Mouse (Mus musculus) myocyte (in vitro differentiated cells): ENCODE results near the gene Masp2. TPM values are rescaled to one million over a fixed set of nuclear protein-coding genes. Genes with fewer than 3 reads are reported as not detected.
A peak's percentile ranks its signal among the peaks of the same experiment; 100 is the strongest.

Source experiments
- H3K27me3 ChIP-seq: one replicate; pipeline ENCODE4 v1.6.1; 2011; ENCODE audit not compliant: control insufficient read depth, insufficient read depth, insufficient read length
- H3K36me3 ChIP-seq: one replicate; pipeline ENCODE4 v1.6.1; 2011; ENCODE audit not compliant: control insufficient read depth, insufficient read depth
- H3K4me2 ChIP-seq: one replicate; pipeline ENCODE4 v1.6.1; 2011; ENCODE audit warnings: low read depth, control low read depth
- H3K4me3 ChIP-seq: one replicate; pipeline ENCODE4 v1.5.1; 2011; ENCODE audit warnings: mild to moderate bottlenecking, control low read depth, moderate library complexity
- H3K79me2 ChIP-seq: one replicate; pipeline ENCODE4 v1.6.1; 2011; ENCODE audit not compliant: control insufficient read depth, insufficient read depth
- H3ac ChIP-seq: one replicate; pipeline ENCODE4 v1.6.1; 2011; ENCODE audit not compliant: control insufficient read depth, insufficient read length
- CEBPB ChIP-seq: IDR thresholded peaks from 2 replicates; pipeline ENCODE4 v1.6.1; 2011; ENCODE audit warnings: mild to moderate bottlenecking, moderate library complexity; ENCODE audit not compliant: poor library complexity, insufficient read depth, severe bottlenecking
- E2F4 ChIP-seq: IDR thresholded peaks from one replicate; pipeline ENCODE4 v1.6.1; 2011; ENCODE audit warnings: mild to moderate bottlenecking, control low read depth, moderate library complexity; ENCODE audit not compliant: insufficient read depth
- MAX ChIP-seq: IDR thresholded peaks from one replicate; pipeline ENCODE4 v1.6.1; 2011; ENCODE audit warnings: low read depth, mild to moderate bottlenecking, control low read depth
- MYOD1 ChIP-seq, 3 experiments: IDR thresholded peaks; one replicate each; pipeline ENCODE4 v1.6.1; 2011; ENCODE audit warnings: control low read depth in 2 of 3, low read depth in 2 of 3, mild to moderate bottlenecking in 2 of 3, moderate library complexity in 1 of 3; ENCODE audit not compliant: insufficient read length in 2 of 3, control insufficient read depth in 1 of 3
- MYOG ChIP-seq, 3 experiments: IDR thresholded peaks; one replicate each; pipeline ENCODE4 v1.6.1; 2011; ENCODE audit warnings: control low read depth in 2 of 3, low read depth in 2 of 3, mild to moderate bottlenecking in 2 of 3; ENCODE audit not compliant: insufficient read length in 2 of 3, control insufficient read depth in 1 of 3, insufficient read depth in 1 of 3
- POLR2A ChIP-seq: IDR thresholded peaks from one replicate; pipeline ENCODE4 v1.6.1; 2011; ENCODE audit warnings: low read depth, mild to moderate bottlenecking, control low read depth, moderate library complexity; ENCODE audit not compliant: insufficient read length
- POLR2AphosphoS2 ChIP-seq: IDR thresholded peaks from one replicate; pipeline ENCODE4 v1.6.1; 2011; ENCODE audit warnings: low read depth, control low read depth; ENCODE audit not compliant: insufficient read length
- REST ChIP-seq: IDR thresholded peaks from one replicate; pipeline ENCODE4 v1.6.1; 2011; ENCODE audit warnings: mild to moderate bottlenecking, control low read depth, moderate library complexity; ENCODE audit not compliant: insufficient read depth, insufficient read length
- SRF ChIP-seq: IDR thresholded peaks from one replicate; pipeline ENCODE4 v1.6.1; 2011; ENCODE audit warnings: low read depth; ENCODE audit not compliant: control insufficient read depth, insufficient read length
- TCF12 ChIP-seq: IDR thresholded peaks from one replicate; pipeline ENCODE4 v1.6.1; 2011; ENCODE audit warnings: mild to moderate bottlenecking, control low read depth; ENCODE audit not compliant: poor library complexity, insufficient read depth, severe bottlenecking
- TCF3 ChIP-seq: IDR thresholded peaks from one replicate; pipeline ENCODE4 v1.6.1; 2011; ENCODE audit warnings: low read depth, control low read depth; ENCODE audit not compliant: insufficient read length
- USF1 ChIP-seq: IDR thresholded peaks from one replicate; pipeline ENCODE4 v1.6.1; 2011; ENCODE audit warnings: low read depth, mild to moderate bottlenecking, control low read depth, moderate library complexity
- polyA plus RNA-seq: library from polyadenylated mRNA; unstranded; fragments of >200 nt; fragmentation: generic; extraction: Trizol; gene quantifications from one replicate; pipeline ENCODE4 v1.2.1, GENCODE M21; 2012; ENCODE audit warnings: missing spikeins

Masp2 gene
- polyA plus RNA-seq, 1 experiment, result 0.43 TPM

DNA sequence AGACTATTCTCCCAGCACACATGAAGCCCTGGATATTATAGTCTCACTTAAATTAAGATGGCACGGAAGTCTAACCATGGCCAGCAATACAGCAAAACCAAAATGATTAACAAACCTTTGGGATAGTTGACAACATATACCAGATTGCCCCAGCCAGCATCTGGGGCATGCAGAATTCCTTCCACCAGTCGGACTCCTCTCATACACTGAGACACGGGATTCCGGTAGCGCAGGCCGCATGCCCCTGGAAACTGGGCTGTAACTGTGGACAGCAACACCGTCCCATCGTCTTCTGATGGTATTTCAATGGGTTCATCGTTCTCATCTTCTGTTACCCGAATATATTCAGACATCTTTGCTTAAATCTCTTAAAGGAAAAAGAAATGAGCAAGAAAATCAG, 22.7 kb downstream of the Masp2 start:
- Histone ChIP-seq H3K4me3 (peak overlapping the region; percentile 99), H3K27me3 (no peaks in the 10 kb centered on the region), H3ac (no peak overlapping the region), H3K79me2 (peaks cover 58% of the 10 kb centered on the region), H3K4me2 (peak overlapping the region; percentile 78), H3K36me3 (peaks cover 47% of the 10 kb centered on the region)
- TF ChIP-seq POLR2AphosphoS2, result peak; percentile 25
- no peak for TF ChIP-seq CEBPB

DNA sequence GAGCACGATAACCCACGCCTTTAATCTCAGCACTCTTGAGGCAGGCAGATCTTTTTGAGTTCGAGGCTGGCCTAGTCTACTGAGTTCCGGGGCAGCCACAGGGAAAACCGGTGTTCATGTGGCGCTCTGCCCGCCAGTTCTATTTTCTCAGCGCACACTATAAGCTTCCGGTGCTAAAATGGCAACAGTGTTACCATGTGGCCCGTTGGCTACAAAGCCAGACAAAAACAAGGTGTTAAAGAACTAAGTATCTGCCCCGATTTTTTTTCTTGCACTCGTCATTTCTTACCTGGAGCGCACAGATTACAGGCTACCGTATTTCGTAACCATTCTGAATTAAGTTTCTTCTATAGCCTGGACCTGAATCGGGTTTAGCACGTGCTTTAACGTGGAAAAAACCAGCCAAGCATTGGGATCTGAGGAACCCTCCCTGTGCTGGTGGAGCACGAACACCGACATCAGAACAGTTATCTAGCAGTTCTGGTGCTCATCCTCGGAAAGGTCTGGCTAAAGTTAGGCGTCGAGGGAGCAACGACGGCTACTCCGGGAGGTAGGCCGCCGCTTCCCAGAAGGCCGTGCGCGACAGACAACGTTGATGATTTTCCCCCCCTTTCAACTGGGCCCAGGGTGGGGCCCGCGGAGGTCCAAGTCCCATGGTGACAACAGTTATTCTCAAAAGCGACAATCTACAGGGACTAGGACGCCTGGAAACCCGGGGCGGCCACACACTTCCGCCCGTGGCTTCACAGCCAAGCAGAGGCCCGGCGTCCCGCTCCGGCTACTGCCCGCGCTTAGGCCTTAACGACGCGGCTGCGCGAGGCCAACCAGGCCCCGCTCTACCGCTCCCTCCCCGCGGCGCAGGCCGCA, 23.6 kb downstream of the Masp2 start:
- TF ChIP-seq POLR2AphosphoS2 (no peak), REST (no peak), USF1 (no peak), CEBPB (no peak), SRF (no peak), E2F4 (no peak)

GRCm38 (mm10) chr4:148626623-148627185, 24.4 kb downstream of the Masp2 start, which contains the start of gene Tardbp:
Gene Tardbp (minus strand): TSS chr4:148627019.
- TF ChIP-seq POLR2AphosphoS2 (peak; percentile 99), POLR2A (peak; percentile 97), SRF (peak; percentile 26), MYOG (IDR thresholded peaks at IDR 0.05; ENCODE audit: control insufficient read depth in 1 of 3, insufficient read depth in 1 of 3, insufficient read length in 2 of 3, low read depth in 2 of 3) (peak in 1 of 3 experiments; percentile 36), REST (peak; percentile 27), MYOD1 (IDR thresholded peaks at IDR 0.05; ENCODE audit: control insufficient read depth in 1 of 3, insufficient read length in 2 of 3, low read depth in 2 of 3) (peak in 1 of 3 experiments; percentile 42), USF1 (no peak), E2F4 (no peak)
- Histone ChIP-seq H3ac (peak within 1 kb of the TSS; percentile 93), H3K36me3 (peaks cover 32% of the 10 kb centered on the region)

More for the DNA sequence above, 23.6 kb downstream of the Masp2 start:
- Histone ChIP-seq H3K4me3 (peak overlapping the region; percentile 99), H3K27me3 (no peaks in the 10 kb centered on the region), H3K36me3 (peaks cover 37% of the 10 kb centered on the region), H3K4me2 (peak overlapping the region; percentile 78), H3K79me2 (peaks cover 50% of the 10 kb centered on the region), H3ac (peak overlapping the region; percentile 93)

DNA sequence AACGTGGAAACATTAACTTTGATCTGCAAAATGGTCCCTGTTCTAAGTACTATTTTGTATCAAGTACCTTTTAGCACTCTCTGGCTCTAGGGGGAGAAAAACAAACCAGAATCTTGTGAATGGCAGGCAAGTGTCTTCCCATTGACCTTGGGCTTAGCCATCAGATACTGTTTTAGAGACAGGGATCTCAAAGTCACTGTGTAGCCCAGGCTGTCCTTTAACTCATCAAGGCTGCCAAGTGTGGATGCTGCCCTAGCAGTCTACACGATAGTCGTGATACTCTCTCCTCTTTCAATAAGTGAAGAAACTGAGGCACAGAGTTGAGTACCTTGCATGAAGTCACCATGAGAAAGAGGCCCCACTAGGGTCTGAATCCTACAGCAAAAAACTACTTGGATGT, 24.9 kb downstream of the Masp2 start:
- H3K36me3 ChIP-seq, result peaks cover 27% of the 10 kb centered on the region
- H3ac ChIP-seq, result peak overlapping the region; percentile 93
- peaks cover 37% of the 10 kb centered on the region for H3K79me2 ChIP-seq
- H3K27me3 ChIP-seq, result no peaks in the 10 kb centered on the region
- H3K4me2 ChIP-seq, result peak overlapping the region; percentile 58
- peak overlapping the region; percentile 99 for H3K4me3 ChIP-seq
- no peak for TF ChIP-seq USF1
- TF ChIP-seq E2F4, result no peak
- no peak for TF ChIP-seq POLR2AphosphoS2
- no peak for TF ChIP-seq CEBPB
- no peak for TF ChIP-seq POLR2A
- TF ChIP-seq MYOD1 (IDR thresholded peaks at IDR 0.05; ENCODE audit: control insufficient read depth in 1 of 3, insufficient read length in 2 of 3, low read depth in 2 of 3), result no peak
- TF ChIP-seq MAX, result no peak
- no peak for TF ChIP-seq TCF3
- TF ChIP-seq SRF, result no peak
- no peak for TF ChIP-seq REST
- no peak for TF ChIP-seq TCF12
- TF ChIP-seq MYOG (IDR thresholded peaks at IDR 0.05; ENCODE audit: control insufficient read depth in 1 of 3, insufficient read depth in 1 of 3, insufficient read length in 2 of 3, low read depth in 2 of 3), result no peak

More at GRCm38 (mm10) chr4:148626623-148627185, 24.4 kb downstream of the Masp2 start, which contains the start of gene Tardbp:
- Histone ChIP-seq H3K4me2 (peak within 1 kb of the TSS; percentile 78), H3K27me3 (no peaks in the 10 kb centered on the region), H3K79me2 (peaks cover 43% of the 10 kb centered on the region), H3K4me3 (peak within 1 kb of the TSS; percentile 99)
